Mouse (Mus musculus): Measurements from ENCODE around the gene Ptgis.

GRCm38 (mm10) chr2:167247823-167248222 lies 7.4 kb upstream of the Ptgis start:
- TF ChIP-seq CTCF (IDR thresholded peaks at IDR 0.05; ENCODE audit: extremely low read depth, insufficient read length, insufficient replicate concordance, low read depth, low read length) (no peak), POLR2A (IDR thresholded peaks at IDR 0.05; ENCODE audit: low read depth, low read length) (no peak)
